Mouse (Mus musculus): ENCODE results near the gene Rhebl1.

GRCm38 (mm10) chr15:98866501-98866900 lies 27.8 kb downstream of the Rhebl1 start:
- TF ChIP-seq MXI1 (IDR thresholded peaks at IDR 0.05; ENCODE audit: low read depth, low read length) = no peak
- no peak for TF ChIP-seq POLR2A (IDR thresholded peaks at IDR 0.05; ENCODE audit: control insufficient read depth in 1 of 2, insufficient read depth in 1 of 2, low read depth in 1 of 2, low read length in 2 of 2, poor library complexity in 1 of 2)
- no peak for TF ChIP-seq NRF1 (IDR thresholded peaks at IDR 0.05; ENCODE audit: insufficient read depth, low read depth, low read length, poor library complexity, severe bottlenecking)
- TF ChIP-seq ZNF384 (IDR thresholded peaks at IDR 0.05; ENCODE audit: low read depth, low read length) = no peak
- no peak for TF ChIP-seq EP300 (IDR thresholded peaks at IDR 0.05; ENCODE audit: low read depth in 1 of 2, low read length in 2 of 2)
- no peak for TF ChIP-seq ZC3H11A (IDR thresholded peaks at IDR 0.05; ENCODE audit: low read depth, low read length)
- no peak for TF ChIP-seq GATA1 (IDR thresholded peaks at IDR 0.05; ENCODE audit: low read depth, low read length)
- TF ChIP-seq ZMIZ1 (IDR thresholded peaks at IDR 0.05; ENCODE audit: low read depth, low read length) = no peak
- no peak for TF ChIP-seq CTCF (IDR thresholded peaks at IDR 0.05 in 2 of 3, conservative IDR thresholded peaks at IDR 0.05 in 1 of 3; ENCODE audit: control insufficient read depth in 1 of 3, insufficient read depth in 1 of 3, low read depth in 2 of 3, low read length in 3 of 3, poor library complexity in 1 of 3, severe bottlenecking in 1 of 3)
- TF ChIP-seq E2F4 (IDR thresholded peaks at IDR 0.05; ENCODE audit: borderline replicate concordance, low read depth, low read length) = no peak
- TF ChIP-seq CHD2 (IDR thresholded peaks at IDR 0.05; ENCODE audit: low read length) = no peak
- no peak for TF ChIP-seq TAL1 (IDR thresholded peaks at IDR 0.05; ENCODE audit: low read length)
- TF ChIP-seq MAX (IDR thresholded peaks at IDR 0.05; ENCODE audit: low read length) = no peak
- no peak for TF ChIP-seq MEF2A (IDR thresholded peaks at IDR 0.05; ENCODE audit: extremely low read depth, insufficient replicate concordance, low read depth, low read length, poor library complexity, severe bottlenecking)
